Mouse (Mus musculus): ENCODE data around the gene Tarsl2.

Tarsl2 gene

GRCm38 (mm10) chr7:65644643-65645351 lies at the start of gene Tarsl2:
TSS of gene Tarsl2 (plus strand) at chr7:65644898.
- peak; percentile 98 to 99 for DNase-seq

- DNase-seq, result no peak
These were observed 38.6 kb upstream of the Tarsl2 start for GRCm38 (mm10) chr7:65606124-65606523.

- no peak for DNase-seq
These were observed 37.7 kb upstream of the Tarsl2 start for GRCm38 (mm10) chr7:65607003-65607402.

- no peak for DNase-seq
These were observed 34.5 kb upstream of the Tarsl2 start for GRCm38 (mm10) chr7:65610171-65610570.

- no peak for DNase-seq
These were observed 34.0 kb upstream of the Tarsl2 start for GRCm38 (mm10) chr7:65610673-65611072.

GRCm38 (mm10) chr7:65611298-65611697 lies 33.4 kb upstream of the Tarsl2 start:
- DNase-seq, result no peak

- no peak for DNase-seq
These were observed 31.0 kb upstream of the Tarsl2 start for GRCm38 (mm10) chr7:65613723-65614122.

- no peak for DNase-seq
These were observed 25.9 kb upstream of the Tarsl2 start for GRCm38 (mm10) chr7:65618751-65619150.

GRCm38 (mm10) chr7:65620746-65621145 lies 24.0 kb upstream of the Tarsl2 start:
- DNase-seq, result no peak

- DNase-seq, result no peak
These were observed 21.4 kb upstream of the Tarsl2 start for GRCm38 (mm10) chr7:65623330-65623729.

- DNase-seq, result no peak
These were observed 19.2 kb upstream of the Tarsl2 start for GRCm38 (mm10) chr7:65625528-65625927.

- DNase-seq, result no peak
These were observed 14.9 kb upstream of the Tarsl2 start for GRCm38 (mm10) chr7:65629846-65630245.

GRCm38 (mm10) chr7:65630661-65631060 lies 14.0 kb upstream of the Tarsl2 start:
- DNase-seq, result no peak

GRCm38 (mm10) chr7:65635831-65636230 lies 8.9 kb upstream of the Tarsl2 start:
- no peak for DNase-seq

- DNase-seq, result no peak
These were observed 8.3 kb upstream of the Tarsl2 start for GRCm38 (mm10) chr7:65636356-65636880.

GRCm38 (mm10) chr7:65638170-65638770 lies 6.4 kb upstream of the Tarsl2 start:
- DNase-seq, result no peak

- DNase-seq, result no peak
These were observed 4.8 kb upstream of the Tarsl2 start for GRCm38 (mm10) chr7:65639821-65640382.

GRCm38 (mm10) chr7:65640672-65641071 lies 4.0 kb upstream of the Tarsl2 start:
- no peak for DNase-seq

GRCm38 (mm10) chr7:65642371-65643304 lies 2.1 kb upstream of the Tarsl2 start:
- no peak for DNase-seq

GRCm38 (mm10) chr7:65643861-65644421 lies 757 bp upstream of the Tarsl2 start:
- DNase-seq, result no peak

GRCm38 (mm10) chr7:65645996-65646395 lies 1.3 kb downstream of the Tarsl2 start:
- no peak for DNase-seq

GRCm38 (mm10) chr7:65650662-65651061 lies 6.0 kb downstream of the Tarsl2 start:
- DNase-seq, result no peak

All from kidney, postnatal 25 days (tissue).